Mouse (Mus musculus) bone marrow macrophage, adult 2 months (primary cell): ENCODE measurements around the gene Ahnak2.

ENCODE experiments used
- CTCF ChIP-seq: IDR thresholded peaks from 2 replicates; pipeline ENCODE4 v1.5.1; 2012; ENCODE audit warnings: low read depth, mild to moderate bottlenecking, low read length, moderate library complexity
- POLR2A ChIP-seq: IDR thresholded peaks from 2 replicates; pipeline ENCODE4 v1.6.1; 2012; ENCODE audit warnings: mild to moderate bottlenecking, low read depth, low read length, borderline replicate concordance

GRCm38 (mm10) chr12:112724077-112724805 lies 78.2 kb downstream of the Ahnak2 start:
- TF ChIP-seq CTCF (peak; percentile 98), POLR2A (no peak)
